Mouse (Mus musculus) 416B (cell line): ENCODE measurements around the gene Nap1l3.
A peak's percentile ranks its signal among the peaks of the same experiment; 100 is the strongest.

Source experiments
- DNase-seq: peaks from one replicate; pipeline ENCODE4 v3.0.0; 2011; ENCODE audit warnings: low read depth

Gene Nap1l3

DNA sequence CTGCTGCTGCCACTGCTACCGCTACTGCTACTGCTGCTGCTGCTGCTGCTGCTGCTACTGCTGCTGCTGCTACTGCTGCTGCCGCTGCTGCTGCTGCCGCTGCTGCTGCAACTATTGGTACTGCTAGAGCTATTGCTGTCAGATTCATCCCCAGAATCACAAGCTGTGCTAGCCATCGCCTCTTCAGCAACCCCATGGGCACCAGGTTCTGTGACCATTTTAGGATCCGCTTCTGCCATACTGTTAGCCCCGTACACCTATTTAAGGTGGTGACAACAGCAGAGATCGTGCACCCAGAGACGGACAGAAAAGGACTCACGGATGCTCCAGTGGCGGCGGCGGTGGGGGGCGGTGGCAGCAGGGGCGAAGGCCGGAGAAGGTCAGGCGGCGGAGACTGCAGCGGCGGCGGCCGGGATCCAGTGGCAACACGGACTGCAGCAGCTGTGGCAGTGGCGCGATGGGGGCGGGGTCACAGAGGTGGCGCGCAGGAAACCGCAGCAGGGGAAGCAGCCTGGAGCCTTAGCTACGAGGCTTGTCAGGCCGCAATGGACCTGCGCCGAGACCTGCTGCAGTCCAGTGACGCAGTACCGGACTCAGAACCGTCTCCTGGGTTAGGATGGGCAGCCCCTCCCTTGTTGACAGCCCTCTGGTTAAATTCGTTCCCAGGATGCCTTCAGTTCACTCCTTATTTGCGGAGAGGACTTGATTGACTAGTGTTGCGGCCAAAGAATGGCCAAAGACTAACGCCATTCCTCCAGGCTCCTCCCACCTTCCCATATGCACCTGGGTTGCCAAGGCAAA lies at the start of gene Nap1l3:
Nap1l3 (minus strand) TSS at position 621 of the 801 bp plus-strand sequence.
- peak; percentile 94 for DNase-seq

DNA sequence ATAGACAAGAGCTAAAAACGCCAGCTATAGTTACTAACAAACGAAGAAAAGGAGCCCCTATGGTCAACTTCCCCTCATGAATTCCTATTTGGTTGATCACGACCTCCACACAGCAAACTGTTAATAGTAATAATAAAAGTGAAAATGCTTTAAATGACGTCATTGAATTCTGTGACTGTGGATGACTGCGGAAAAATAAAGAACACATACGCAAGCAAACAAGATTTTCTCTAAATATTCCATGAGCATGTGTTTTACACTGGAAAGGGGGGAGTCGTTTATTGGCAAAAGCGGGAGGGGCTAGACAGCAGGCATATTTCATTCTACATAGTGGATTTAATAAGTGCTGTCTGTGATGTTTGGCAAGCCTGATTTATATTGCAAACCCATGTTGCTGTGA lies 451 bp upstream of the Nap1l3 start:
- no peak for DNase-seq
